Mouse (Mus musculus) macrophage (primary cell): ENCODE data around the gene Stoml2. TPM values are rescaled to one million over a fixed set of nuclear protein-coding genes. Genes with fewer than 3 reads are reported as not detected.
"Not testable (repeated sequence)": the region's sequence is repeated elsewhere in the genome, so short reads cannot be mapped to it uniquely, and the experiment has no call there.

Source experiments
- H3K27ac ChIP-seq: fragments of 350-480 bp; formaldehyde crosslinking; 2 replicates; pipeline ENCODE4 v1.9.0; 2021
- H3K36me3 ChIP-seq: fragments of 350-480 bp; formaldehyde crosslinking; 2 replicates; pipeline ENCODE4 v1.9.0; 2021; ENCODE audit errors: inconsistent target
- H3K4me3 ChIP-seq: fragments of 350-480 bp; formaldehyde crosslinking; 2 replicates; pipeline ENCODE4 v1.9.0; 2021; ENCODE audit errors: inconsistent target
- H3K79me2 ChIP-seq: fragments of 350-480 bp; formaldehyde crosslinking; 2 replicates; pipeline ENCODE4 v1.9.0; 2021; ENCODE audit errors: inconsistent target
- WGBS: methylation state at CpG from one replicate; pipeline ENCODE4 v1.1.7; 2026; ENCODE audit warnings: inconsistent platforms; ENCODE audit not compliant: missing documents; 5-methylcytosine and 5-hydroxymethylcytosine counted together
- polyA plus RNA-seq: library from polyadenylated mRNA; stranded (reverse); fragments of 250-400 nt; gene quantifications from 3 replicates; pipeline ENCODE4 v1.2.4, GENCODE M21; 2018; ENCODE audit warnings: inconsistent platforms

The Stoml2 gene
- polyA plus RNA-seq, 1 experiment from 2014 or later, result 52.0 TPM

DNA sequence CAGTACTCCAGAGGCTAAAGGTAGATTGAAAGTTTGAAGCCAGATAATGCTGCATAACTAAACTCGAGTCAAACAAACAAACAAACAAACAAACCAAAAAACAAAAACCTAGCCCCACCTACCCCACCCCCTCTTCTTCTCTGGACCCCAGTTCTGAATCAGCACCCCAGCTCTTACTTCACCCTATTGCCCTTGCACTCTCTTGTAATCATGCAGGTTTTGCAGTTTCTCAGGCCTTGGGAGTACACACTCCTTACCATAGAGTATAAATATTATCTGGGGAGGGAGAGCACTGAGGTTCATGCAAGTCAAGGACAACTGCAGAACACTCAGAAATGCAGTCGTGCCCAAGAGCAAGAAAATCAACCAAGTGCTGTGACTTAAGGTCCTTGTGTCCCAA lies 30.2 kb downstream of the Stoml2 start:
- no peak overlapping the region for H3K27ac ChIP-seq
- H3K4me3 ChIP-seq, result no peak overlapping the region
- peaks cover 33% of the 10 kb centered on the region for H3K79me2 ChIP-seq
- no peaks in the 10 kb centered on the region for H3K36me3 ChIP-seq
- 98% methylated on average over 2 of the region's 2 CpGs for WGBS

DNA sequence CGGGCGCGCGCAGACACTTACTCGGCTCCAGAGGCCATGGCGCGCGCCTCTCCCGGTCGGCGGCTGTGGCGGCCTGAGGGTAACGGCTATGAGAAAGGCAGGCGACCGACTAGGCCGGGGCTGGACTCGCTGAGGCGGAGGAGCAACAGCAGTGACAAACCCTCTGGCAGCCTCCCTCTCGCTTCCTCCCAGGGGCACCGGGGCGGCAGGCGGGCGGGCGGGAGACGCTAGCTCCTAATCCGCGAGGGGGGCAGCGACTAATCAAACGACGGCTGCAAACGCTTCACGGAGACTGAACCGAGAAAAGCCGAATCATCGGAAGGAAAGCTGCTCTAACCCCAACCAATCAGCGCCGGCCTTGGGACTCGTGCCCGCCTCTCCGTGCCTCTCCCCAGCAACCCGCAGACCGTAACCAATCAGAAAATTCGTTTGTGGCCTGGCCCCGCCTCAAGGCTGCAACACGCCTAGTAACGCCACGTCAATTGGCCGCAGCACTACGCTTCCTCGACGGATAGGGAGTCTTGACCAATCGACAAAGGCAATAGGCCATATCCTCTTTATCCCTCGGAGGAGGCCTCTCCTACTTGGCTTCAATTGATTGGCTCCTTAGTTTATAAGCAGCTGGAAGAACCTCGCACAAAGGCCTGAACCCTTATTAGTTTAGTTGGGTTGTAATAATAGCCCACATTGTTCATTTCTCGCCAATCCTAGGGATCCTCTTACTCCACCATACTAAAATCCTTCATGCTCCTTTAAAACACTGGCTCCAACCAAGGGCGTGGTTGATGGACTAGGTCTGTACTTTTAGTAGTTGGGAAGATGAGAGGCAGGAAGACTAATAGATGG lies 31.1 kb downstream of the Stoml2 start, which contains the start of gene Vcp:
Gene Vcp (minus strand): TSS at position 367 of the 846 bp plus-strand sequence.
- peak within 1 kb of the TSS; percentile 87 for H3K4me3 ChIP-seq
- peak within 1 kb of the TSS; percentile 51 for H3K27ac ChIP-seq
- WGBS, result 1% methylated on average over 44 of the region's 56 CpGs
- peaks cover 42% of the 10 kb centered on the region for H3K79me2 ChIP-seq
- H3K36me3 ChIP-seq, result not testable (repeated sequence)

GRCm38 (mm10) chr4:42999451-43000140 lies 31.9 kb downstream of the Stoml2 start:
- peak overlapping the region; percentile 87 for H3K4me3 ChIP-seq
- under 1% methylated on average over 48 of the region's 51 CpGs for WGBS
- H3K79me2 ChIP-seq, result peaks cover 50% of the 10 kb centered on the region
- H3K36me3 ChIP-seq, result peaks cover 10% of the 10 kb centered on the region
- H3K27ac ChIP-seq, result peak overlapping the region; percentile 51

- H3K27ac ChIP-seq, result no peak overlapping the region
- WGBS, result 39% methylated on average over 2 of the region's 2 CpGs
- H3K4me3 ChIP-seq, result no peak overlapping the region; the same call in 1 of the 2 replicates
- H3K79me2 ChIP-seq, result peaks cover 66% of the 10 kb centered on the region
- H3K36me3 ChIP-seq, result peaks cover 26% of the 10 kb centered on the region
Measured at GRCm38 (mm10) chr4:42998022-42998421, 33.5 kb downstream of the Stoml2 start.

DNA sequence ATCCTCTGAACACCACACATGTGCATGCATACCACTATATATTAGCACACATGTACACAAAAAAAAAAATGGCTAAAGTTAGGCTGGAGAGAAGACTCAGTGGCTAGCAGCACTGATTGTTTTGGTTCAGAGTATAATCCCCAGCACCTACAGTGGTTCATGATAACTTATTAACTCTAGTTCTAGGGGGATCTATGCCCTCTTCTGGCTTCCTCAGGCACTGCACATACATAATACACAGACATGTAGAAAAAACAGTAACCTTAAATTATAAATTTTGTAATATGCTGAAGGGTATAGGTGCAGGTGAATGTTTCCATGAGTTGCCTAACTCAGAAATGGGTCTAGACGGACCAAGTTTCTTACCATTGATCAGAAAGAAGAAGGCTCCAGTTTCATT lies 43.2 kb downstream of the Stoml2 start:
- WGBS, result 92% methylated on average over 1 of the region's 1 CpGs

GRCm38 (mm10) chr4:42980467-42980866 lies 51.0 kb downstream of the Stoml2 start:
- H3K36me3 ChIP-seq, result peaks cover 44% of the 10 kb centered on the region
- not testable (repeated sequence) for H3K27ac ChIP-seq, H3K79me2 ChIP-seq, H3K4me3 ChIP-seq
- 70% methylated on average over 2 of the region's 8 CpGs for WGBS

More for the DNA sequence above, 43.2 kb downstream of the Stoml2 start:
- peaks cover 94% of the 10 kb centered on the region for H3K36me3 ChIP-seq
- peaks cover 50% of the 10 kb centered on the region; the same call in 1 of the 2 replicates for H3K79me2 ChIP-seq
- no peak overlapping the region for H3K27ac ChIP-seq
- H3K4me3 ChIP-seq, result no peak overlapping the region

DNA sequence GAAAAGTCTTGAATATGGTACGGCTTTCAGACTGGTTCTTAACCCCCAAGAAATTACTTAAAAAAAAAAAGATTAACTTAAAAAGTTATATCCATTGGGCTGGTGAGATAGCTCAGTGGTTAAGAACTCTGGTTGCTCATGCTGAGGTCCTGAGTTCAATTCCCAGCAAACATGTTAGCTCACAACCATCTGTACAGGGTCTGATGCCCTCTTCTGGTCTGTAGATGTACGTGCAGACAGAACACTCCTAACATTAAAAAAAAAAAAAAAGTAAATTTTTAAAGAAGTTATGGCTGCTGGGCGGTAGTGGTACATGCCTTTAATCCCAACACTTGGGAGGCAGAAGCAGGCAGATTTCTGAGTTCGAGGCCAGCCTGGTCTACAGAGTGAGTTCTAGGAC lies 53.4 kb downstream of the Stoml2 start:
- Histone ChIP-seq H3K36me3 (peaks cover 21% of the 10 kb centered on the region), H3K4me3 (no peak overlapping the region), H3K27ac (no peak overlapping the region), H3K79me2 (no peaks in the 10 kb centered on the region)
- 84% methylated on average over 4 of the region's 4 CpGs for WGBS

Other genes starting within 250 kb of the Stoml2 start
- gene Fam205a1, start 177.8 kb downstream of the Stoml2 start, polyA plus RNA-seq, result not detected in 3 replicates
- not detected in 3 replicates for gene Gm12394, start 174.9 kb downstream of the Stoml2 start, polyA plus RNA-seq
- not detected in 3 replicates for gene Fam205c, start 157.5 kb downstream of the Stoml2 start, polyA plus RNA-seq
- gene Phf24, start 115.0 kb downstream of the Stoml2 start, polyA plus RNA-seq, result 0.12 to 0.16 TPM in 2 of 3 replicates, not detected in the other
- 7.1 to 8.8 TPM (median 7.8 TPM) in 3 replicates for gene Dnajb5, start 81.9 kb downstream of the Stoml2 start, polyA plus RNA-seq
- 0.24 TPM in 1 of 3 replicates, not detected in the others for gene 1700022I11Rik, start 62.1 kb downstream of the Stoml2 start, polyA plus RNA-seq
- gene Vcp, start 31.2 kb downstream of the Stoml2 start, polyA plus RNA-seq, result 191 to 290 TPM (median 215 TPM) in 3 replicates
- 4.6 to 9.0 TPM (median 7.8 TPM) in 3 replicates for gene Fancg, start 21.2 kb downstream of the Stoml2 start, polyA plus RNA-seq
- gene Pigo, start 5.9 kb downstream of the Stoml2 start, polyA plus RNA-seq, result 2.5 to 5.6 TPM (median 4.2 TPM) in 3 replicates
- gene Fam214b, start 14.5 kb upstream of the Stoml2 start, polyA plus RNA-seq, result 31.7 to 44.7 TPM (median 36.4 TPM) in 3 replicates
- gene Unc13b, start 27.2 kb upstream of the Stoml2 start, polyA plus RNA-seq, result 0.18 to 0.37 TPM (median 0.36 TPM) in 3 replicates
- 0.05 to 0.36 TPM in 2 of 3 replicates, not detected in the other for gene Atp8b5, start 235.4 kb upstream of the Stoml2 start, polyA plus RNA-seq